Comparison of ENCODE assay signal across 8 mouse cellular contexts in genomic region chr5:35056604-35057432, GRCm38 (mm10). TPM values are rescaled to one million over a fixed set of nuclear protein-coding genes. Genes with fewer than 3 reads are reported as not detected.
A peak's percentile ranks its signal among the peaks of the same experiment; 100 is the strongest.
DNase-seq lines count a peak whose midpoint lies in the region; ATAC-seq lines count a peak whose summit lies in the region.

Gene Dok7 (plus strand): TSS chr5:35056766.

- peak; percentile 51 for ATAC-seq in embryonic facial prominence, embryonic 15.5 days (ENCODE audit: insufficient number of reproducible peaks, low FRiP score, low TSS enrichment, low read depth)
- ATAC-seq in heart, embryonic 11.5 days (replicated peaks; ENCODE audit: insufficient number of reproducible peaks, low FRiP score, low TSS enrichment), result peak; percentile 55; the same call in 1 of the 2 replicates
- ATAC-seq in kidney, embryonic 16.5 days (ENCODE audit: low FRiP score, low TSS enrichment), result peak; percentile 75
- ATAC-seq in liver, embryonic 11.5 days (replicated peaks; ENCODE audit: low FRiP score), result no peak
- peak; percentile 50; the same call in 1 of the 2 replicates for ATAC-seq in neural tube, embryonic 11.5 days (ENCODE audit: insufficient read depth, low FRiP score, low TSS enrichment)

- H3K27ac ChIP-seq in embryonic facial prominence, embryonic 15.5 days (replicated peaks), result no peak within 1 kb of the TSS
- no peak within 1 kb of the TSS for H3K27ac ChIP-seq in heart, embryonic 11.5 days (ENCODE audit: low read depth, low read length)
- no peak within 1 kb of the TSS for H3K27ac ChIP-seq in kidney, embryonic 16.5 days (ENCODE audit: low read length)
- no peak within 1 kb of the TSS for H3K27ac ChIP-seq in liver, embryonic 11.5 days (ENCODE audit: low read depth, low read length)
- no peak within 1 kb of the TSS for H3K27ac ChIP-seq in neural tube, embryonic 11.5 days (ENCODE audit: low read depth, low read length)

- peak; percentile 48 for DNase-seq in layer of hippocampus, adult 11-12 months (ENCODE audit: low spot score)
- DNase-seq in layer of hippocampus, adult 9-10 months (ENCODE audit: low spot score), result no peak
- no peak for DNase-seq in liver, embryonic 11.5 days (ENCODE audit: low spot score)
- peak; percentile 43 for DNase-seq in neural tube, embryonic 11.5 days (ENCODE audit: low spot score)
- DNase-seq in thymus, postnatal 10 days (ENCODE audit: low spot score in 2 of 2), result peak; percentile 36 to 57

- peaks cover 13% of the 10 kb centered on the region for H3K4me1 ChIP-seq in embryonic facial prominence, embryonic 15.5 days
- H3K4me1 ChIP-seq in heart, embryonic 11.5 days (ENCODE audit: control insufficient read depth, insufficient read depth, low read length), result peaks cover 22% of the 10 kb centered on the region
- peaks cover 9% of the 10 kb centered on the region; the same call in 1 of the 2 replicates for H3K4me1 ChIP-seq in kidney, embryonic 16.5 days (ENCODE audit: insufficient read depth, low read length)
- peaks cover 5% of the 10 kb centered on the region; the same call in 1 of the 2 replicates for H3K4me1 ChIP-seq in liver, embryonic 11.5 days (replicated peaks; ENCODE audit: control insufficient read depth, insufficient read depth, low read length)
- no peaks in the 10 kb centered on the region; the same call in 1 of the 2 replicates for H3K4me1 ChIP-seq in neural tube, embryonic 11.5 days (ENCODE audit: control insufficient read depth, insufficient read depth, low read length)

- WGBS in embryonic facial prominence, embryonic 15.5 days, result under 1% methylated on average over 71 of the region's 74 CpGs
- 2% methylated on average over 64 of the region's 74 CpGs for WGBS in heart, embryonic 11.5 days (ENCODE audit: insufficient replicate concordance)
- under 1% methylated on average over 55 of the region's 74 CpGs for WGBS in kidney, embryonic 16.5 days
- WGBS in liver, embryonic 11.5 days, result 2% methylated on average over 67 of the region's 74 CpGs
- under 1% methylated on average over 46 of the region's 74 CpGs for WGBS in neural tube, embryonic 11.5 days

- peak within 1 kb of the TSS; percentile 59 for H3K4me3 ChIP-seq in embryonic facial prominence, embryonic 15.5 days (replicated peaks)
- H3K4me3 ChIP-seq in heart, embryonic 11.5 days (ENCODE audit: low read depth, low read length), result peak within 1 kb of the TSS; percentile 67
- peak within 1 kb of the TSS; percentile 56 for H3K4me3 ChIP-seq in kidney, embryonic 16.5 days (ENCODE audit: low read length)
- H3K4me3 ChIP-seq in liver, embryonic 11.5 days (ENCODE audit: low read depth, low read length), result peak within 1 kb of the TSS; percentile 57
- peak within 1 kb of the TSS; percentile 48 for H3K4me3 ChIP-seq in neural tube, embryonic 11.5 days (ENCODE audit: low read depth, low read length)

- peak within 1 kb of the TSS; percentile 94 for H3K4me2 ChIP-seq in embryonic facial prominence, embryonic 15.5 days (replicated peaks)
- peak within 1 kb of the TSS; percentile 93 for H3K4me2 ChIP-seq in heart, embryonic 11.5 days
- peak within 1 kb of the TSS; percentile 97 for H3K4me2 ChIP-seq in kidney, embryonic 16.5 days (replicated peaks; ENCODE audit: low read depth, low read length)
- peak within 1 kb of the TSS; percentile 83 for H3K4me2 ChIP-seq in liver, embryonic 11.5 days
- H3K4me2 ChIP-seq in neural tube, embryonic 11.5 days (ENCODE audit: low read depth), result peak within 1 kb of the TSS; percentile 95

- peak within 1 kb of the TSS; percentile 31 for H3K9ac ChIP-seq in embryonic facial prominence, embryonic 15.5 days
- peak within 1 kb of the TSS; percentile 76 for H3K9ac ChIP-seq in heart, embryonic 11.5 days (ENCODE audit: low read depth, low read length)
- peak within 1 kb of the TSS; percentile 63 for H3K9ac ChIP-seq in kidney, embryonic 16.5 days (replicated peaks; ENCODE audit: low read length)
- H3K9ac ChIP-seq in liver, embryonic 11.5 days (ENCODE audit: low read depth, low read length), result no peak within 1 kb of the TSS
- H3K9ac ChIP-seq in neural tube, embryonic 11.5 days (ENCODE audit: low read length), result peak within 1 kb of the TSS; percentile 57

- no peaks in the 10 kb centered on the region for H3K9me3 ChIP-seq in embryonic facial prominence, embryonic 15.5 days (replicated peaks)
- no peaks in the 10 kb centered on the region for H3K9me3 ChIP-seq in heart, embryonic 11.5 days (replicated peaks; ENCODE audit: control insufficient read depth, low read length)
- H3K9me3 ChIP-seq in kidney, embryonic 16.5 days (ENCODE audit: low read length), result no peaks in the 10 kb centered on the region
- H3K9me3 ChIP-seq in liver, embryonic 11.5 days (ENCODE audit: control insufficient read depth, low read length), result no peaks in the 10 kb centered on the region
- H3K9me3 ChIP-seq in neural tube, embryonic 11.5 days (ENCODE audit: control insufficient read depth, low read length), result no peaks in the 10 kb centered on the region

- peaks cover 18% of the 10 kb centered on the region for H3K27me3 ChIP-seq in embryonic facial prominence, embryonic 15.5 days
- peaks cover 43% of the 10 kb centered on the region for H3K27me3 ChIP-seq in heart, embryonic 11.5 days (ENCODE audit: control insufficient read depth, insufficient read depth, low read length)
- H3K27me3 ChIP-seq in kidney, embryonic 16.5 days (ENCODE audit: insufficient read depth, low read length), result peaks cover 16% of the 10 kb centered on the region
- H3K27me3 ChIP-seq in liver, embryonic 11.5 days (replicated peaks; ENCODE audit: control insufficient read depth, insufficient read depth, low read length), result peaks cover 50% of the 10 kb centered on the region
- H3K27me3 ChIP-seq in neural tube, embryonic 11.5 days (ENCODE audit: control insufficient read depth, insufficient read depth, low read length), result peaks cover 25% of the 10 kb centered on the region

- H3K36me3 ChIP-seq in embryonic facial prominence, embryonic 15.5 days, result no peaks in the 10 kb centered on the region
- H3K36me3 ChIP-seq in heart, embryonic 11.5 days (ENCODE audit: control insufficient read depth, insufficient read depth, low read length), result no peaks in the 10 kb centered on the region
- no peaks in the 10 kb centered on the region for H3K36me3 ChIP-seq in kidney, embryonic 16.5 days (ENCODE audit: insufficient read depth, low read length)
- no peaks in the 10 kb centered on the region for H3K36me3 ChIP-seq in liver, embryonic 11.5 days (ENCODE audit: control insufficient read depth, insufficient read depth, low read length)
- H3K36me3 ChIP-seq in neural tube, embryonic 11.5 days (ENCODE audit: control insufficient read depth, insufficient read depth, low read length), result no peaks in the 10 kb centered on the region

RNA-seq across cellular contexts. Expression of gene Dok7, which starts in this region (rescaled TPM):
- polyA plus RNA-seq in embryonic facial prominence, embryonic 15.5 days (2015; fragmentation: Nextera tagmentation; extraction: Ambion mirVana), result 9.6 and 11.1 TPM in 2 replicates
- 2.8 and 3.3 TPM in 2 replicates for polyA plus RNA-seq in heart, embryonic 11.5 days (2014; fragmentation: Nextera tagmentation; extraction: Ambion mirVana)
- polyA plus RNA-seq in kidney, embryonic 16.5 days (2015; fragmentation: Nextera tagmentation; extraction: Ambion mirVana), result 1.0 and 1.3 TPM in 2 replicates
- 0.08 and 0.29 TPM in 2 replicates for polyA plus RNA-seq in liver, embryonic 11.5 days (2014; fragmentation: Nextera tagmentation; extraction: Ambion mirVana)
- 0.37 and 1.1 TPM in 2 replicates for polyA plus RNA-seq in neural tube, embryonic 11.5 days (2014; fragmentation: Nextera tagmentation; extraction: Ambion mirVana)

Comparison
In these comparisons a context has a peak if more than half of its experiments do, and no peak if none do; other contexts are left out.
1. DNase-seq: peak in layer of hippocampus, adult 11-12 months (single experiment), neural tube, embryonic 11.5 days (single experiment) and thymus, postnatal 10 days (2 of 2); none in layer of hippocampus, adult 9-10 months (single experiment) and liver, embryonic 11.5 days (single experiment).
2. Peak in every context shown above with its lines, with median percentiles within 50 percentile points of each other: H3K4me2 ChIP-seq and H3K4me3 ChIP-seq.